Mouse (Mus musculus) thymus, adult 2 months (tissue): ENCODE measurements around the gene Kank4. TPM values are rescaled to one million over a fixed set of nuclear protein-coding genes. Genes with fewer than 3 reads are reported as not detected.

Experiments
- DNase-seq: peaks from one replicate; pipeline ENCODE4 v3.0.0; 2021
- H3K27ac ChIP-seq: fragments of 200-500 bp; 2 replicates; pipeline ENCODE4 v1.5.1; 2012; ENCODE audit warnings: low read length, control low read depth; ENCODE audit not compliant: control insufficient read depth, insufficient read depth
- H3K27me3 ChIP-seq: fragments of 200-500 bp; 2 replicates; pipeline ENCODE4 v1.6.1; 2012; ENCODE audit warnings: mild to moderate bottlenecking, low read length, moderate library complexity, mixed read lengths; ENCODE audit not compliant: control insufficient read depth, insufficient read depth
- H3K36me3 ChIP-seq: fragments of 200-500 bp; 2 replicates; pipeline ENCODE4 v1.6.1; 2012; ENCODE audit warnings: mild to moderate bottlenecking, low read length, moderate library complexity; ENCODE audit not compliant: control insufficient read depth, insufficient read depth
- H3K4me1 ChIP-seq: fragments of 200-500 bp; replicated peaks from 2 replicates; pipeline ENCODE4 v1.6.1; 2012; ENCODE audit warnings: low read length; ENCODE audit not compliant: control insufficient read depth, insufficient read depth
- H3K4me3 ChIP-seq: fragments of 200-500 bp; 2 replicates; pipeline ENCODE4 v1.5.1; 2012; ENCODE audit warnings: mild to moderate bottlenecking, low read length, control low read depth, moderate library complexity; ENCODE audit not compliant: control insufficient read depth, insufficient read depth
- CTCF ChIP-seq: fragments of 200-500 bp; IDR thresholded peaks from 2 replicates; pipeline ENCODE4 v1.5.1; 2012; ENCODE audit warnings: mild to moderate bottlenecking, control low read depth, low read length, moderate library complexity, borderline replicate concordance; ENCODE audit not compliant: control insufficient read depth, poor library complexity, insufficient read depth; ENCODE audit errors: extremely low read depth
- POLR2A ChIP-seq: fragments of 200-500 bp; IDR thresholded peaks from 2 replicates; pipeline ENCODE4 v1.6.1; 2012; ENCODE audit warnings: mild to moderate bottlenecking, low read length, control low read depth, moderate library complexity; ENCODE audit not compliant: control insufficient read depth, poor library complexity, insufficient read depth; ENCODE audit errors: extremely low read depth
- WGBS: fragments of 180-500 bp; shearing (Covaris S2); methylation state at CpG from one replicate; pipeline ENCODE4 v1.1.7; 2018; 5-methylcytosine and 5-hydroxymethylcytosine counted together
- polyA plus RNA-seq: library from polyadenylated mRNA; depleted of rRNA; stranded (reverse); fragments of >200 nt; gene quantifications from 2 replicates; pipeline ENCODE4 v1.2.3, GENCODE M21; 2012

Gene Kank4
- polyA plus RNA-seq, 1 experiment, result 0.31 TPM

DNA sequence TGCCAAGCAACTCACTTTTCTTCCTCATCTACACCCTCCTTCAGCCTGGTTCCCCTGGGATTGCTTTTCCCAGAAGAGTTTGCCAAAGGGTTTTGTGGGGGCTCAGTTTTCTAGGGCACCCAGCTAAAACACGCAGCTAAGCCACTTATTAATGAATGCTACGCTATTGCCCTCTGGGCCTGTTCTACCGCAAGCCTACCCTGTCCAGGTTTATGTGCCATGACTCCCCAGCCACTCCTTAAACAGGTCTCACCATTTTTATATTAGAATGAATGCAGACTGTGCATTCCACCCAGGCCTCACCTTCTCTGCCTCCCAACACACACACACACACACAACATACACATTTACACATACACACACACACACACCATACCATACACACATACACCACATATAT, 5.7 kb upstream of the Kank4 start:
- no peaks in the 10 kb centered on the region for H3K4me1 ChIP-seq
- peaks cover under 1% of the 10 kb centered on the region; the same call in 1 of the 2 replicates for H3K27me3 ChIP-seq
- no peak overlapping the region for H3K4me3 ChIP-seq
- H3K36me3 ChIP-seq, result no peaks in the 10 kb centered on the region
- 97% methylated on average over 3 of the region's 3 CpGs for WGBS
- no peak for DNase-seq
- no peak overlapping the region for H3K27ac ChIP-seq
- TF ChIP-seq CTCF (no peak), POLR2A (no peak)

- H3K27ac ChIP-seq, result no peak overlapping the region
- DNase-seq, result no peak
- TF ChIP-seq CTCF (no peak), POLR2A (no peak)
- H3K4me1 ChIP-seq, result peaks cover under 1% of the 10 kb centered on the region; the same call in 1 of the 2 replicates
- H3K4me3 ChIP-seq, result no peak overlapping the region
- H3K36me3 ChIP-seq, result no peaks in the 10 kb centered on the region
- WGBS, result 79% methylated on average over 3 of the region's 3 CpGs
- peaks cover 6% of the 10 kb centered on the region for H3K27me3 ChIP-seq
Measured at GRCm38 (mm10) chr4:98822478-98822877, 5.1 kb upstream of the Kank4 start.

- 69% methylated on average over 10 of the region's 10 CpGs for WGBS
Measured at GRCm38 (mm10) chr4:98819216-98819755, 1.9 kb upstream of the Kank4 start.

GRCm38 (mm10) chr4:98816807-98817183, 542 bp downstream of the Kank4 start:
- 6% methylated on average over 14 of the region's 14 CpGs for WGBS
- no peak for DNase-seq

More at GRCm38 (mm10) chr4:98819216-98819755, 1.9 kb upstream of the Kank4 start:
- no peak for DNase-seq
- no peaks in the 10 kb centered on the region for H3K36me3 ChIP-seq
- no peak for TF ChIP-seq CTCF
- no peak for TF ChIP-seq POLR2A
- H3K27me3 ChIP-seq, result peaks cover 12% of the 10 kb centered on the region
- H3K4me1 ChIP-seq, result peaks cover 2% of the 10 kb centered on the region; the same call in 1 of the 2 replicates
- no peak overlapping the region for H3K4me3 ChIP-seq
- H3K27ac ChIP-seq, result no peak overlapping the region

DNA sequence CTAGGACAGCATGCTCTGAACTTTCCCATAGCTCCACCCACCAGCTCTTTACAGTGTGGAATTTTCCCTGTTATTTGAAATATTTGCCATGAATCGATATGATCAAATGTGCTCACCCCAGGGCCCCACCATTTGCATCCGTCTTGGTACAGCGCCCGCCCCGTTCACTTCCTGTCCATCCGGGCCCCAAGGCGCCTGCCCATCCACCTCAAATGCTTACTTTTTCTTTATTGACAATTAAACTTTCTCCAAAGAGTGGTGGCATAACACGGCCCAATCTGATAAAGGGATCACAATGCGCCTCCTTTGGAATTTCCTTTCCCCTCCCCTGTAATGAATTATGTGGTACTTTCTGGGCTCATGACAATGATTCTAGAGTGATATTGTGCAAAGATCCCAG, 11.0 kb downstream of the Kank4 start:
- TF ChIP-seq CTCF, result no peak
- no peak for TF ChIP-seq POLR2A
- Histone ChIP-seq H3K4me1 (no peaks in the 10 kb centered on the region), H3K27me3 (no peaks in the 10 kb centered on the region), H3K4me3 (no peak overlapping the region), H3K27ac (no peak overlapping the region), H3K36me3 (no peaks in the 10 kb centered on the region)
- DNase-seq, result no peak
- 76% methylated on average over 9 of the region's 9 CpGs for WGBS

More at GRCm38 (mm10) chr4:98816807-98817183, 542 bp downstream of the Kank4 start:
- peaks cover 2% of the 10 kb centered on the region; the same call in 1 of the 2 replicates for H3K4me1 ChIP-seq
- peaks cover 12% of the 10 kb centered on the region for H3K27me3 ChIP-seq
- TF ChIP-seq CTCF, result no peak
- H3K36me3 ChIP-seq, result no peaks in the 10 kb centered on the region
- peak overlapping the region; percentile 22; the same call in 1 of the 2 replicates for H3K4me3 ChIP-seq
- H3K27ac ChIP-seq, result no peak overlapping the region

GRCm38 (mm10) chr4:98805291-98806048, 11.9 kb downstream of the Kank4 start:
- Histone ChIP-seq H3K4me3 (no peak overlapping the region), H3K27me3 (no peaks in the 10 kb centered on the region), H3K36me3 (no peaks in the 10 kb centered on the region), H3K27ac (no peak overlapping the region), H3K4me1 (no peaks in the 10 kb centered on the region)
- TF ChIP-seq POLR2A (no peak), CTCF (no peak)
- no peak for DNase-seq
- 86% methylated on average over 12 of the region's 12 CpGs for WGBS
